Mouse (Mus musculus): ENCODE data around the gene Rif1.

The Rif1 gene

GRCm38 (mm10) chr2:52072491-52073140 is at the start of gene Rif1:
TSS of gene Rif1 (plus strand) at chr2:52072832.
- no peak for DNase-seq (ENCODE audit: low read depth, low spot score)

GRCm38 (mm10) chr2:52027061-52027460 is 45.6 kb upstream of the Rif1 start:
- DNase-seq (ENCODE audit: low read depth, low spot score), result no peak

- DNase-seq (ENCODE audit: low read depth, low spot score), result no peak
These were observed 43.2 kb upstream of the Rif1 start for GRCm38 (mm10) chr2:52029426-52029825.

DNA sequence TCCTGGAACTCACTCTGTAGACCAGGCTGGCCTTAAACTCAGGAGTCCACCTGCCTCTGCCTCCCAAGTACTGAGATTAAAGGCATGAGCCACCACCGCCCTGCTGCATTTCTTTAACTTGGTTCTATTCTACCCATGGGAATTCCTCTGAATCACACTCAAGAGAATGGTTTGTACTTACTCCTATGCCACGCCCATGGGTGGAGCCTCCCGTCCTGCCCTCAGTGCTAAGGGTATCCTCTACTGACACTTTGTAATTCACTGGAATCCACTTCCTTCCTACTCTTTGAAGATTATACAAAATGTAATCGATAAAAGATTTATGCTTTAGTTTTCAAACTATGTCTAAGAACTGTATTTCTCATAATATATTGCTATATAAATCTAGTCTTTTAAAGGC is 41.1 kb upstream of the Rif1 start:
- DNase-seq (ENCODE audit: low read depth, low spot score), result no peak

DNA sequence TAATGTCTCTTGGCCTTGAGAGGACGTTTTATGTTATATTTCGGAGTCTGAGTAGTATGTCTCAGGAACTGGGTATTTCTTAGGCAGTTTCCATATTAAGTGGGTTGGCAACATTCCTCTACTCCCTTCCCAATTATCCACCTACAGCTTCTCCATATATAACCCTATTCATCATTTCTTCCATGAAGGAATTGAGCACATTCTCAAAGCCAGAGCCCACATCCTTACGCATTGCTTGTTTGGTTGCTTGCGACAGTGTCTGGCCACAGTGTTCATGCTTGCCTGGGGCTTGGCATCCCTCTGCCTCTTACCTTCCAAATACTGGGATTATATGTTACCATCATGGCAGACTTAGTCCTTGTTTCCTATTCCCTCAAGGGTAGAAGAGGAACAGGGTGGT is 38.0 kb upstream of the Rif1 start:
- DNase-seq (ENCODE audit: low read depth, low spot score), result no peak

DNA sequence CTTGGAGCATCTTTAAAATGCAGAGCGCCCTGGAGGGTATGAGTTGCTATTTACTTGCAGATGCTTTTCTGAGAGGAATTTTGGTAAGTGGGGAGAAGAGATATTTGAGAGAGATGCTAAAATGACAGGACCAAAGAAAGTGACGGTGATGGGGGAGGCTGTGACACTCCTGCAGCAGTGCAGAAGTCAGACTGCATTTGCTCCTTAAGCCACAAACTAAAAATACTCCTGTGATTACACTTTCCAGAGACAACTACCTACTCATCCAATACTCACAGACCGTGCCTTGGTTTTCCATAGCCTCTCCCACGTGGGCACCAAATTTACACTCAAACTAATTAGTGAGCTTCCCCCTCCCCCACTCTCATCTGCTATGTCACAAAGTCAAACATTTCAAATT is 37.5 kb upstream of the Rif1 start:
- DNase-seq (ENCODE audit: low read depth, low spot score), result no peak

- no peak for DNase-seq (ENCODE audit: low read depth, low spot score)
These were observed 35.6 kb upstream of the Rif1 start for GRCm38 (mm10) chr2:52036929-52037595.

DNA sequence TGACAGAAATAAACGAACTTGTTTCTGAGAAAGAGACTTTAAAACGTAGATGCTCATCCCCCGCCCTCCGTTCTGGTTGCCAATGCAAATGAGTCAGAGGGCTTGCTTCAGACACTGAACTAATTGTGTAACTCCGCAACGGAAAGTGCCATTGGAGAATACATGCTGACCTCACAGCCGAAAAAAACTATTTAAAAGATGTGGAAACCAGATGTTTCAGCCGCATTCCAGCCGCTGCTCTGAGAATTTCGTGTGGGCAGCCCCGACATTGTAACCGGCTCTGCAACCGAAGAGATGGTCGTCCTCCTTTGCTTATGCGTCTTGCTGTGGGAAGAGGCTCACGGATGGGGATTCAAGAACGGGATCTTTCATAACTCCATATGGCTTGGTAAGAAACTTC is 34.8 kb upstream of the Rif1 start, which contains the start of gene Tnfaip6:
Tnfaip6 (plus strand) TSS at position 128 of the 400 bp plus-strand sequence.
- DNase-seq (ENCODE audit: low read depth, low spot score), result no peak

- no peak for DNase-seq (ENCODE audit: low read depth, low spot score)
These were observed 34.1 kb upstream of the Rif1 start for GRCm38 (mm10) chr2:52038558-52038957.

GRCm38 (mm10) chr2:52039083-52039801 is 33.4 kb upstream of the Rif1 start:
- no peak for DNase-seq (ENCODE audit: low read depth, low spot score)

- DNase-seq (ENCODE audit: low read depth, low spot score), result no peak
These were observed 30.5 kb upstream of the Rif1 start for GRCm38 (mm10) chr2:52042132-52042531.

DNA sequence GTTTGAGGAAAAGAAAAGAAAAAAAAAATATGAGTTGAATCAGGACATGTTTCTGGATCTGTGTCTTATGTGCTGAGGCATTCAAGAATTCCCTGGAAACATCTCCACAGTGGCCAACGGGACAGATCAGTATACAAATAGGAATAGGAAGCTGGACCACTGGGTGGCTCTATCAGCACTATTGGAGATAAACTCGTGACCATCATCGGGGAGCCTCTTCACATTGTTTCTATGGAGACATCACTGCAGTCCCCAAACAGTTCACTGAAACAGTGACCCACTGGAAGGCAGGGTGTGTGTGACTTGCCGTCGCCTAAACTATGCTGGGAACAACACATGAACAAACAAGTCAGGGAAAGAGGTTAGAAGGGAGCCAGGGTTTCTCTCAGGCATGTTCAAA is 29.9 kb upstream of the Rif1 start:
- no peak for DNase-seq (ENCODE audit: low read depth, low spot score)

DNA sequence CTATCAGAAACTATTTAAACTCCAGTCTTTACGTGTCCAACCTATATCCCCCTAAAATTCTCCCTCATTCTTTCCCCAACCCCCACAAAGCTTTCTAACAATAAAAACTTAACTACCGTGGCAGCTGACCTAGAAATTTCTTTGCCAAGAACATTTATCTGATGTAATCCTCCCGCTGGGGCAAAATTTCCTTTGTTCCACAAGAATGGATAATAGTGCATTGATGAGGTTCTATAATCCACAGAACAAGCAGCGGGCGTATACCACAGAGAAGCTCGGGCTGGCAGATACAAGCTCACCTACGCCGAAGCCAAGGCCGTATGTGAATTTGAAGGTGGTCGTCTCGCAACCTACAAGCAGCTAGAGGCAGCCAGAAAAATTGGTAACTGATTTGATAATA is 29.1 kb upstream of the Rif1 start:
- no peak for DNase-seq (ENCODE audit: low read depth, low spot score)

GRCm38 (mm10) chr2:52046032-52046431 is 26.6 kb upstream of the Rif1 start:
- no peak for DNase-seq (ENCODE audit: low read depth, low spot score)

DNA sequence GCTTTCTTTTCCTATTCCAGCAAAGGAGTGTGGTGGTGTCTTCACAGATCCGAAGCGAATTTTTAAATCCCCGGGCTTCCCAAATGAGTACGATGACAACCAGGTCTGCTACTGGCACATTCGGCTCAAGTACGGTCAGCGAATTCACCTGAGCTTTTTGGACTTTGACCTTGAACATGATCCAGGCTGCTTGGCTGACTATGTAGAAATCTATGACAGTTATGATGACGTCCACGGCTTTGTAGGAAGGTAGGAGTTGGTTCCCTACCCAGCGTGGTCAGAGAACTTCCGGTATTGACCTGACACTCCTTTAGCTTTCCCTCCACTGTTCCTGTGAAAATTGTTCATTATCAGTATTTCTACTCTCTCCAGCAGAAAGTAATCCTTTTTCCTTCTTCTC is 21.8 kb upstream of the Rif1 start:
- no peak for DNase-seq (ENCODE audit: low read depth, low spot score)

- no peak for DNase-seq (ENCODE audit: low read depth, low spot score)
These were observed 20.3 kb upstream of the Rif1 start for GRCm38 (mm10) chr2:52052335-52052734.

DNA sequence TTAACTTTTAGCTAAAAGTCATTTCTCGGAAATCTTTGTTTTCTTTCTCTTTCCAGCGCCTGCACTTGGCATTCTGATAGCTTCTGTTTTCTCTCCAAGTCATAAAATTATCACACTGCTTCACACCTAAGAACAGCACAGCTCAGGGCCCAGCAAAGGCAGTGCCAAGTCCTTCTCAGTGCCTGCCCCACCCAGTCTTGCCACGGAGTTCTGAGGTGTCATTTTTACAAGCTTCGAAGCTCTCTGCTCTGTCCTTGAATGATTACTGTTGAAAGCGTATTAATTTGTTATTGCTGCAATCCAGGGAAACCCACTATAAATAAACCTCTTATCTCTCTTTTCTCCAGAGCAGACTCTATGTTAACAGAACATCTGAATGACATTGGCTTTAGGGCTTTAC is 19.1 kb upstream of the Rif1 start:
- no peak for DNase-seq (ENCODE audit: low read depth, low spot score)

DNA sequence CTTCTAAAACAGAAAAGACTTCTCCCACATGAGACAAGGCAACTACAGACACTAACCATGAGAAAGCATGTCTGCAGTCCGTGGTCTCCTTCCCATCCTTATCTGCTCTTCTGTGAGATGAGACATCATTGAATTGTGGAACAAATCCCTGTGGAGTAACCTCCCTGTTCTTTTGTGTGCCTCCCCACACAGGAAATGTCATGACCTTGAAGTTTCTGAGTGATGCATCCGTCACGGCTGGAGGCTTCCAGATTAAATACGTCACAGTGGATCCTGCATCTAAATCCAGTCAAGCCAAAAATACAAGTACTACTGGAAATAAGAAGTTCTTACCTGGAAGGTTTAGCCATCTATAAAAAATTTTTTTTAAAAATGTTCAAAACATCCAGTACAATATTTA is 17.0 kb upstream of the Rif1 start:
- no peak for DNase-seq (ENCODE audit: low read depth, low spot score)

DNA sequence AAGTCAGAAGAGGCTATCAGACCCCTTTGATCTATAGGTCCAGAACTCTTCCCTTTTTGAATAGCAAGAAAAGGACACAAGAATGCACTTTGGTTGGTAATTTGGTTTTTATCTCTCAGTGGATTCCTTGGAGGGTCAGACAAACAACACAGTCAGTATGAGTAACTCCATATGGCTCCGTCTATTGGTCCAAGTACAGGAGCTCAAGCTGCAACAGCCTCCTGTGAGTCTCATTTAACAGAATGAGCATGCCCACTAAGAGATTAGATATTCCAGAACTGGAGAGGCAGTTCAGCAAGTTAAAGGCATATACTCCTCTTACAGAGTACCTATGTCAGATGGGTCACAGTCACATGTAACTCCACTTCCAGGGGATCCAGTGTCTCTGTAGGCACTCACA is 15.5 kb upstream of the Rif1 start:
- DNase-seq (ENCODE audit: low read depth, low spot score), result no peak

DNA sequence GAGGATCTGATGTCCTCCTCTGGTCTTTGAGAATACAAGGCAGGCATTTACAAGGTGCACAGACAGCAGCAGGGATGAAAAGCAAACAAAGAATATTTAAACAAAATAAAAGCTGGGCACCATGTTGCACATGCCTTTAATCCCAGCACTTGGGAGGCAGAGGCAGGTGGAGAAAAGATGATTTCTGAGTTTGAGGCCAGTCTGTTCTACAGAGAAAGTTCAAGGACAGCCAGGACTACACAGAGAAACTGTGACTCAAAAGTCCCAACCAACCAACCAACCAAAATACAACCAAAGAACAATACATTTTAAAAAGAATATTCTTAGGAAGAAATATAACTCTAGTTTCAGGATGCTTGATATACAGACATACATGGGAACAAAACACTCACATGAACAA is 15.0 kb upstream of the Rif1 start:
- no peak for DNase-seq (ENCODE audit: low read depth, low spot score)

DNA sequence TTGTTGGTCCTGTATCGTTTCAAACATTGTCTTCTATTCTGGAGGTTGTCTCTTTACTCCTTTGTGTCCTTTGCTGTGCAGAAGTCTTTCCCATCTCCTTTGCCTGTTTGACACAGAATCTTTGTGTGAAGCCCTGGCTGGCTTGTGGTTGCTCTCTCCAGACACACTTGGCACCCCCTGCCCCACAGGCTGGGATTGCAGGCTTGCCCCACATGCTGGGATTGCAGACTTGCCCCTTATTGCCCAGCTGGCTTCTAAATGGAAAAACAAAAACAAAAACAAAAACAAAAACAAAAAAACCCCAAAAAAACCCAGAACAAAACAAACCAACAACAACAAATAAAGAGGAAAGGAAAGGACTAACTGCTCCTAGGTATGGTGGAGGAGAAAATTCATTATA is 4.0 kb upstream of the Rif1 start:
- no peak for DNase-seq (ENCODE audit: low read depth, low spot score)

DNA sequence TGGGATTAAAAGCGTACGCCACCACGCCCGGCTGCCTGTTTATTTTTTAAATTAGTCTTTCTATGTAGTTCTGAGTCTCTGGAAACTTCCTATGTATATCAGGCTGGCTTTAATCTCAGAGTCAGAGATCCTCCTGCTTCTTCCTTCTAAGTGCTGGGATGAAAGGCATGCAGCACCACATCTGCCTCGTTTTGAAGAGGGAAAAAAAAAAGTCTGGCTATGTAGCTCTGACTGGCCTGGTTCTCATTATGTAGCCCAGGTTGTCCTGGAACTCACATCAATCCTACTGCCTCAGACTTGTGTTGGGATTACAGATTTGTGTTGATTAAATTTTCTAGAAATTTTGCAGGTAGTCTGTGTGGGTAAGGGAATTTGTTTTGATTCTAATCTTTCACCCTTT is 1.8 kb upstream of the Rif1 start:
- DNase-seq (ENCODE audit: low read depth, low spot score), result no peak
